Mouse (Mus musculus) hindbrain, embryonic 10.5 days (tissue): ENCODE measurements around the gene Cnksr2. TPM values are rescaled to one million over a fixed set of nuclear protein-coding genes. Genes with fewer than 3 reads are reported as not detected.

Source experiments
- DNase-seq: peaks from one replicate; pipeline ENCODE4 v3.0.0-alpha.2; 2017; ENCODE audit warnings: low spot score
- H3K27ac ChIP-seq: fragments of 300-500 bp; sonication (generic); 2 replicates; pipeline ENCODE4 v1.5.1; 2016; ENCODE audit warnings: mild to moderate bottlenecking, moderate library complexity
- H3K27me3 ChIP-seq: fragments of 300-500 bp; sonication (generic); 2 replicates; pipeline ENCODE4 v1.6.1; 2016; ENCODE audit warnings: mild to moderate bottlenecking; ENCODE audit not compliant: poor library complexity, insufficient read depth, severe bottlenecking
- H3K36me3 ChIP-seq: fragments of 300-500 bp; sonication (generic); 2 replicates; pipeline ENCODE4 v1.6.1; 2016; ENCODE audit warnings: mild to moderate bottlenecking, moderate library complexity
- H3K4me1 ChIP-seq: fragments of 300-500 bp; sonication (generic); replicated peaks from 2 replicates; pipeline ENCODE4 v1.6.1; 2016; ENCODE audit warnings: mild to moderate bottlenecking
- H3K4me3 ChIP-seq: fragments of 300-500 bp; sonication (generic); 2 replicates; pipeline ENCODE4 v1.5.1; 2016; ENCODE audit warnings: mild to moderate bottlenecking, moderate library complexity
- H3K9me3 ChIP-seq: fragments of 300-500 bp; sonication (generic); 2 replicates; pipeline ENCODE4 v1.6.1; 2016; ENCODE audit warnings: mild to moderate bottlenecking, moderate library complexity
- whole genome bisulfite sequencing: fragments of 180-500 bp; shearing (Covaris S2); methylation state at CpG from one replicate; pipeline ENCODE4 v1.1.7; 2016; 5-methylcytosine and 5-hydroxymethylcytosine counted together
- polyA plus RNA-seq: library from polyadenylated mRNA; unstranded; fragments of >200 nt; fragmentation: Nextera tagmentation; extraction: Ambion mirVana; gene quantifications from 2 replicates; pipeline ENCODE4 v1.2.1, GENCODE M21; 2016

Gene Cnksr2
- polyA plus RNA-seq, 1 experiment from 2014 or later: 4.1 TPM

DNA sequence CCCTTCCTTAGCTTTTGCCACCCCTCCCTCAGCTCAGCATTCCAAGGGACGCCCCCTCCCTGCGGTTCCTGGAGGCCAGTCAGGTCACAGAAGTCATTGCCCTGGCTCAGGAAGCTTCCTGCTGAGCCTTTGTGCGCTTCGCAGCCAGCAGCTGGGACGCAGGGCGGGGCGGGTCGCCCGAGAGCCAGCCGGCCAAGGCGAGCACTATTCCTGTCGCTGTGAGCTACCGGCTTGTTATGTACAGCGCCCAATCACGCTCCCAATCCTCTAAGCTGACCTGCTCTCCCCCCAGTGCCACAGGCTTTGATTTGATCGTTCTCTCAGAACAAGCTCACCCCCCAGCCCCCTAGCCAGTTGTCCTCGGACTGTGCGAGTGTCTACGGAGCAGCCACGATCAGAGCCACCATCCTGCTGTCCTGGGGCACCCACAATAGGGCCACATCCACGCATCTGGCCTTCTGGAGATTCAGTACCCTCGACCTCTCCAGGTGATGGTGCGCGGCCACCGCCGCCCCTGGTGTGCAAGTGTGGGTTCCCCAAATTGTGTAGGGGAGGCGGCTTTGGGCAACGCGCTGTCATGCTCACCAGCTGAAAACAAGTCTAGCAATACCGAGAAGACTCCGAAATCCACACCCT is 225.4 kb downstream of the Cnksr2 start:
- peaks cover 42% of the 10 kb centered on the region for H3K27me3 ChIP-seq
- no peaks in the 10 kb centered on the region for H3K9me3 ChIP-seq
- peak overlapping the region; percentile 73 for H3K27ac ChIP-seq
- DNase-seq: peak; percentile 71
- H3K4me3 ChIP-seq: peak overlapping the region; percentile 47
- WGBS: 20% methylated on average over 31 of the region's 31 CpGs
- H3K4me1 ChIP-seq: peaks cover 18% of the 10 kb centered on the region
- no peaks in the 10 kb centered on the region for H3K36me3 ChIP-seq

GRCm38 (mm10) chrX:157809721-157810120 is 233.4 kb downstream of the Cnksr2 start:
- H3K4me3 ChIP-seq: no peak overlapping the region
- WGBS: 52% methylated on average over 1 of the region's 1 CpGs
- H3K4me1 ChIP-seq: no peaks in the 10 kb centered on the region
- no peak overlapping the region for H3K27ac ChIP-seq
- no peaks in the 10 kb centered on the region for H3K9me3 ChIP-seq
- H3K27me3 ChIP-seq: peaks cover 8% of the 10 kb centered on the region; the same call in 1 of the 2 replicates
- H3K36me3 ChIP-seq: no peaks in the 10 kb centered on the region
- no peak for DNase-seq

DNA sequence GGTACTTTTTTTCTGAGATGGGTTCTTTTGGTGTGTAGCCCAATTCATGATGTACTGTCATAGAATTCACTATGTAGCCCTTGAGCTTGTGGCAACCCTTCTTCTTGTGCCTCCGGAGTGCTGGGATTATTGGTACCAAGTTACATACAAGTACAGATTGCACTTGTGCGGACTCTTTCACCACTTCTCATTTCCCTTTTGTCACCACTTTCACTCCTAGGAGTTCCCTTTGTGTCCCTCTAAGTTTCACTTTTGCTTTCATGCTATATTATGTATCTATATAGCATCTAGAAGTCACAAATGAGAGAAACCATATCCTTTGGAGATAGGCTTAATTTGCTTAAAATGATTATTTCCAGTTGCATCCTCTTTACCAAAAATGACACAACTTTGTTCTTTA is 241.4 kb downstream of the Cnksr2 start:
- Histone ChIP-seq H3K4me1 (no peaks in the 10 kb centered on the region), H3K9me3 (no peaks in the 10 kb centered on the region), H3K36me3 (no peaks in the 10 kb centered on the region), H3K27me3 (no peaks in the 10 kb centered on the region), H3K4me3 (no peak overlapping the region), H3K27ac (no peak overlapping the region)
- WGBS: 98% methylated on average over 2 of the region's 2 CpGs
- DNase-seq: no peak

Other genes starting within 250 kb of the Cnksr2 start
- 0.95 and 1.8 TPM in 2 replicates for gene Klhl34, start 224.9 kb downstream of the Cnksr2 start, polyA plus RNA-seq